Comparison of ENCODE assay signal across 21 mouse cellular contexts in the genomic region with DNA sequence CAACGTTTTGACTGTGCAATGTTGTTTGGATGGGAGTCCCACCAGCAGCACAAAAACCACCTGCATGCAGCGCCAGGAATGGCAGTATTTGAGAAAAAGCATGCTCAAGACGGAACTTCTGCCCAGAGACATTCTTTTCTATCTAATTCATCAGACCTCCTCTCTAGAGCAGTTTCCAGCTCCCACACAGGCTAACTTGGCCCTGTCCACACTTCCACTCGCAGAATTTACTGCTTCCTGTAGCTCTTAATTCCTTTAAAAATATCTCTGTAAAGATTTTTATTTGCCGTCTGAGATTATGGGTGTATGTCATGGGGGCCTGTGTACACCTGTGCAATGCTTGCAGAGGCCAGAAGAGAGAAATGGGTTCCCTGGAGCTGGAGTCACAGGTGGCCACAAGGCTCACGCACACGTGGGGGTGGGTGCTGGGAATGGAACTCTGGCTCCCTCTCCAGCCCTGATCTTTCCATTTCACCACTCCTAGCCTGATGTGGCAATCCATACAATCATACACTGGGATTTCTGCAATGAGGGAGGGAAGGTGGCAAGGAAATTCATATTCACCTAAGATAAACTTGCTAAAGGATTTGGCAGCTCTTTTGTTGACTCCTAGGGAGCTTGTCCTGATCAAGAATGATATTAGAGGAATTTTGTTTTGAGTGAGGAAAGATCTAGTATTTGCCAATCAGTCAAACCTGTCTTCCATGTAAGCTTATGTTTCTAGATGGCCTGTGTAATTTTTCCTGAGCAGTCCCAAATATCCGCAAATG. TPM values are rescaled to one million over a fixed set of nuclear protein-coding genes. Genes with fewer than 3 reads are reported as not detected.
DNase-seq lines count a peak whose midpoint lies in the region; ATAC-seq lines count a peak whose summit lies in the region.
"Had no signal": no experiment of that assay in that cellular context is flagged by ENCODE, and none has a peak within 500 bp of the region (broad histone marks: within the 10 kb centered on the region; RNA-seq: fewer than 3 reads in every experiment).

No protein-coding gene starts in this region.

- ATAC-seq in heart, embryonic 12.5 days (ENCODE audit: insufficient number of reproducible peaks, low FRiP score): no peak
- peak; percentile 65 for ATAC-seq in liver, embryonic 16.5 days (ENCODE audit: low read depth)
- ATAC-seq: activated CD4-positive, CD25-positive, alpha-beta regulatory T cell, adult 4 months; Patski had no signal

- peaks cover 4% of the 10 kb centered on the region; the same call in 1 of the 2 replicates for H3K4me1 ChIP-seq in heart, embryonic 12.5 days (replicated peaks)
- peaks cover 2% of the 10 kb centered on the region for H3K4me1 ChIP-seq in liver, embryonic 16.5 days (ENCODE audit: control insufficient read depth, low read depth, low read length)
- H3K4me1 ChIP-seq: neural tube, embryonic 13.5 days had no signal

- no peaks in the 10 kb centered on the region for H3K9me3 ChIP-seq in heart, embryonic 12.5 days (replicated peaks)
- H3K9me3 ChIP-seq in liver, embryonic 16.5 days (replicated peaks; ENCODE audit: control insufficient read depth, low read length): no peaks in the 10 kb centered on the region
- H3K9me3 ChIP-seq: limb, embryonic 15.5 days; neural tube, embryonic 13.5 days had no signal

- H3K4me3 ChIP-seq in heart, embryonic 12.5 days: no peak overlapping the region
- no peak overlapping the region for H3K4me3 ChIP-seq in liver, embryonic 16.5 days (ENCODE audit: low read depth, low read length)
- H3K4me3 ChIP-seq: limb, embryonic 15.5 days; neural tube, embryonic 13.5 days had no signal

- peak; percentile 91 for DNase-seq in heart, adult 11 months
- no peak for DNase-seq in liver
- DNase-seq in fat pad, adult 2 months (ENCODE audit: extremely low read depth, low read depth, low spot score): peak; percentile 98
- peak; percentile 40 for DNase-seq in kidney, postnatal 14 days
- DNase-seq in thymus, postnatal 0 days (ENCODE audit: low spot score): no peak
- DNase-seq in ovary, postnatal 36 days (ENCODE audit: low spot score): no peak
- DNase-seq: B cell, adult 2 months; cerebellum, adult 18-20 months; cerebellum, postnatal 36 days; heart, postnatal 10 days; right cerebral cortex, postnatal 14 days; thymus, postnatal 14 days had no signal

- H3K27me3 ChIP-seq in heart, embryonic 12.5 days (replicated peaks): peaks cover 3% of the 10 kb centered on the region; the same call in 1 of the 2 replicates
- H3K27me3 ChIP-seq in liver, embryonic 16.5 days (ENCODE audit: control insufficient read depth, insufficient read depth, low read depth, low read length): no peaks in the 10 kb centered on the region
- H3K27me3 ChIP-seq: limb, embryonic 15.5 days; neural tube, embryonic 13.5 days; Patski had no signal

- no peak overlapping the region for H3K9ac ChIP-seq in heart, embryonic 12.5 days
- no peak overlapping the region for H3K9ac ChIP-seq in liver, embryonic 16.5 days (ENCODE audit: low read depth, low read length)
- H3K9ac ChIP-seq: hindbrain, embryonic 14.5 days; limb, embryonic 15.5 days; neural tube, embryonic 13.5 days had no signal

- H3K27ac ChIP-seq in heart, embryonic 12.5 days (ENCODE audit: poor library complexity, severe bottlenecking): no peak overlapping the region
- no peak overlapping the region for H3K27ac ChIP-seq in liver, embryonic 16.5 days (ENCODE audit: low read length)
- H3K27ac ChIP-seq: hindbrain, embryonic 14.5 days; limb, embryonic 15.5 days; neural tube, embryonic 13.5 days had no signal

- no peak overlapping the region for H3K4me2 ChIP-seq in heart, embryonic 12.5 days
- H3K4me2 ChIP-seq in liver, embryonic 16.5 days (ENCODE audit: low read depth, low read length): no peak overlapping the region
- H3K4me2 ChIP-seq: hindbrain, embryonic 14.5 days; limb, embryonic 15.5 days; midbrain, embryonic 11.5 days; neural tube, embryonic 13.5 days had no signal

- 48% methylated on average over 8 of the region's 8 CpGs for WGBS in heart, embryonic 12.5 days
- WGBS in liver, embryonic 16.5 days (ENCODE audit: insufficient replicate concordance): 45% methylated on average over 8 of the region's 8 CpGs

- H3K36me3 ChIP-seq in heart, embryonic 12.5 days: no peaks in the 10 kb centered on the region
- no peaks in the 10 kb centered on the region for H3K36me3 ChIP-seq in liver, embryonic 16.5 days (ENCODE audit: control insufficient read depth, insufficient read depth)
- H3K36me3 ChIP-seq: limb, embryonic 15.5 days; neural tube, embryonic 13.5 days had no signal

RNA-seq across cellular contexts. Expression of a gene that starts 6.1 kb away (rescaled TPM):
- not detected in 2 replicates for polyA plus RNA-seq in heart, embryonic 12.5 days (2016; fragmentation: Nextera tagmentation; extraction: Ambion mirVana)
- 0.20 TPM in 1 of 2 replicates, not detected in the other for polyA plus RNA-seq in liver, embryonic 16.5 days (2015; fragmentation: Nextera tagmentation; extraction: Ambion mirVana)
- polyA plus RNA-seq in thymus, postnatal 0 days (2015; fragmentation: Nextera tagmentation; extraction: Ambion mirVana): 2.9 and 4.2 TPM in 2 replicates
- polyA plus RNA-seq: hindbrain, embryonic 14.5 days; midbrain, embryonic 11.5 days; neural tube, embryonic 13.5 days; stomach, embryonic 16.5 days had no signal

RNA-seq across cellular contexts. Expression of a gene that starts 9.8 kb away (rescaled TPM):
- 37.5 and 41.5 TPM in 2 replicates for polyA plus RNA-seq in heart, embryonic 12.5 days (2016; fragmentation: Nextera tagmentation; extraction: Ambion mirVana)
- polyA plus RNA-seq in liver, embryonic 16.5 days (2015; fragmentation: Nextera tagmentation; extraction: Ambion mirVana): 0.74 and 0.93 TPM in 2 replicates
- polyA plus RNA-seq in thymus, postnatal 0 days (2015; fragmentation: Nextera tagmentation; extraction: Ambion mirVana): 4.2 and 6.5 TPM in 2 replicates
- polyA plus RNA-seq: Patski had no signal

RNA-seq across cellular contexts. Expression of a gene that starts 11.5 kb away (rescaled TPM):
- 28.5 and 29.0 TPM in 2 replicates for polyA plus RNA-seq in heart, embryonic 12.5 days (2016; fragmentation: Nextera tagmentation; extraction: Ambion mirVana)
- 14.5 and 15.0 TPM in 2 replicates for polyA plus RNA-seq in liver, embryonic 16.5 days (2015; fragmentation: Nextera tagmentation; extraction: Ambion mirVana)
- 35.5 and 41.4 TPM in 2 replicates for polyA plus RNA-seq in thymus, postnatal 0 days (2015; fragmentation: Nextera tagmentation; extraction: Ambion mirVana)

RNA-seq across cellular contexts. Expression of a gene that starts 26.9 kb away (rescaled TPM):
- 0.30 and 0.52 TPM in 2 replicates for polyA plus RNA-seq in heart, embryonic 12.5 days (2016; fragmentation: Nextera tagmentation; extraction: Ambion mirVana)
- polyA plus RNA-seq in liver, embryonic 16.5 days (2015; fragmentation: Nextera tagmentation; extraction: Ambion mirVana): 3.5 and 3.8 TPM in 2 replicates
- polyA plus RNA-seq in thymus, postnatal 0 days (2015; fragmentation: Nextera tagmentation; extraction: Ambion mirVana): 96.0 and 127 TPM in 2 replicates

RNA-seq across cellular contexts. Expression of a gene that starts 43.8 kb away (rescaled TPM):
- polyA plus RNA-seq in heart, embryonic 12.5 days (2016; fragmentation: Nextera tagmentation; extraction: Ambion mirVana): 4.8 and 6.6 TPM in 2 replicates
- 5.5 and 6.4 TPM in 2 replicates for polyA plus RNA-seq in liver, embryonic 16.5 days (2015; fragmentation: Nextera tagmentation; extraction: Ambion mirVana)
- polyA plus RNA-seq in thymus, postnatal 0 days (2015; fragmentation: Nextera tagmentation; extraction: Ambion mirVana): 12.6 and 13.4 TPM in 2 replicates

Comparison
In these comparisons a context has a peak if more than half of its experiments do, and no peak if none do; other contexts are left out.
1. DNase-seq: peak in heart, adult 11 months (single experiment), fat pad, adult 2 months (single experiment) and kidney, postnatal 14 days (single experiment); none in liver (single experiment), thymus, postnatal 0 days (single experiment) and ovary, postnatal 36 days (single experiment).